Mouse (Mus musculus) forebrain, embryonic 13.5 days (tissue): ENCODE results near the gene Atp7b. TPM values are rescaled to one million over a fixed set of nuclear protein-coding genes. Genes with fewer than 3 reads are reported as not detected.

ENCODE experiments used
- ATAC-seq: fragments of 200-750 bp; cut with Nextera tagmentation; 2 replicates; pipeline ENCODE4 v1.8.0; 2017
- H3K27ac ChIP-seq: fragments of 300-500 bp; sonication (generic); 2 replicates; pipeline ENCODE4 v1.5.1; 2015; ENCODE audit warnings: inconsistent platforms, mild to moderate bottlenecking, moderate library complexity
- H3K27me3 ChIP-seq: fragments of 300-500 bp; sonication (generic); 2 replicates; pipeline ENCODE4 v1.6.1; 2015; ENCODE audit warnings: mild to moderate bottlenecking, inconsistent platforms
- H3K36me3 ChIP-seq: fragments of 300-500 bp; sonication (generic); 2 replicates; pipeline ENCODE4 v1.6.1; 2015; ENCODE audit warnings: mild to moderate bottlenecking, inconsistent platforms; ENCODE audit not compliant: poor library complexity, severe bottlenecking
- H3K4me1 ChIP-seq: fragments of 300-500 bp; sonication (generic); 2 replicates; pipeline ENCODE4 v1.6.1; 2015; ENCODE audit warnings: inconsistent platforms
- H3K4me2 ChIP-seq: fragments of 300-500 bp; sonication (generic); 2 replicates; pipeline ENCODE4 v1.6.1; 2015; ENCODE audit warnings: inconsistent platforms, mild to moderate bottlenecking, moderate library complexity
- H3K4me3 ChIP-seq: fragments of 300-500 bp; sonication (generic); 2 replicates; pipeline ENCODE4 v1.5.1; 2015; ENCODE audit warnings: mild to moderate bottlenecking, inconsistent platforms
- H3K9ac ChIP-seq: fragments of 300-500 bp; sonication (generic); 2 replicates; pipeline ENCODE4 v1.6.1; 2015; ENCODE audit warnings: mild to moderate bottlenecking, inconsistent platforms
- H3K9me3 ChIP-seq: fragments of 300-500 bp; sonication (generic); replicated peaks from 2 replicates; pipeline ENCODE4 v1.6.1; 2016; ENCODE audit warnings: inconsistent platforms
- WGBS: fragments of 180-500 bp; shearing (Covaris S2); methylation state at CpG from one replicate; pipeline ENCODE4 v1.1.7; 2015; 5-methylcytosine and 5-hydroxymethylcytosine counted together
- polyA plus RNA-seq: library from polyadenylated mRNA; unstranded; fragments of >200 nt; fragmentation: Nextera tagmentation; extraction: Ambion mirVana; gene quantifications from 2 replicates; pipeline ENCODE4 v1.2.1, GENCODE M21; 2015

Gene Atp7b
- polyA plus RNA-seq, 1 experiment from 2014 or later: 1.3 TPM

DNA sequence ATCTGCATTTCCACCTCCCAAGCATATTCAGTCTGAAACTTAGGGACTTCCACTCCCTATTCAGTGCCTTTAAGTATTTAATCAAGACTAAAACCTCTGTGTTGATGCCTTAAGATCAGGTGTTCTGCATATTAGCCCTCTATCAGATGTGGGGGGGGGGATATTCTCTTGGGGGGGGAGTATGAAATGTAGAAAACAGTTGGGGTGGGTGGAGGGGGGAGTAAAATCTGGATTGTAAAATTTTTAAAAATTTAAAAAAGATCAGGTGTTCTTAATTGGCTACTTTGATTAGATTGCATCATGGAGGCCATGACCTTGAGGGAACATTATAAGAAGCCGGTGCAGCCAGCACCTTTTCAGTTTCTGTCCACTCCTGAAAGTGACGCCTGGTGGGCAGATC lies 101.7 kb downstream of the Atp7b start, which contains the start of gene Fam90a1a:
Gene Fam90a1a, plus strand, starts transcription at position 301 of the 400 bp plus-strand sequence.
- no peak for ATAC-seq
- 90% methylated on average over 2 of the region's 2 CpGs for WGBS
- no peaks in the 10 kb centered on the region for H3K9me3 ChIP-seq
- H3K27me3 ChIP-seq: no peaks in the 10 kb centered on the region
- H3K27ac ChIP-seq: no peak within 1 kb of the TSS
- no peak within 1 kb of the TSS for H3K4me2 ChIP-seq
- H3K4me3 ChIP-seq: no peak within 1 kb of the TSS
- H3K36me3 ChIP-seq: no peaks in the 10 kb centered on the region
- H3K9ac ChIP-seq: no peak within 1 kb of the TSS
- H3K4me1 ChIP-seq: no peaks in the 10 kb centered on the region

DNA sequence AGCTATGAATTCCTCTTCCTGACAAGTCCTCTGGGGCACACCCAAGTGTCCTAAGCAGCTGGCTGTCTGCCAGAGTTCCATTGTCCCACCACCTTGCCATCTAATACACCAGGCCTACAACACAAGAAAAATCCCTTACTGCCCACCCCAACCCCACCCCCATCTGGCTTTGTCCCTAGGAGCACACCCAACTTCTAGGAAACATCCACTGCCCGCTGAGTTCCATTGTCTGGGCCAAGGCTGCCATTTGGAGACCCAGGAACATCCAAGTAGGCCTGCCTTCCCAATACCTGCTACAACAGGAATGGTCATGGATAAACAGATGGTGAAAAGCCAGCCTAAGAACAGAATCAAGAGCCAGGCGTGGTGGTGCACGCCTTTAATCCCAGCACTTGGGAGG lies 103.8 kb downstream of the Atp7b start:
- no peak for ATAC-seq
- Histone ChIP-seq H3K36me3 (no peaks in the 10 kb centered on the region), H3K9ac (no peak overlapping the region), H3K4me3 (no peak overlapping the region), H3K9me3 (no peaks in the 10 kb centered on the region), H3K27ac (no peak overlapping the region), H3K4me2 (no peak overlapping the region), H3K4me1 (no peaks in the 10 kb centered on the region), H3K27me3 (no peaks in the 10 kb centered on the region)
- 77% methylated on average over 3 of the region's 3 CpGs for WGBS

DNA sequence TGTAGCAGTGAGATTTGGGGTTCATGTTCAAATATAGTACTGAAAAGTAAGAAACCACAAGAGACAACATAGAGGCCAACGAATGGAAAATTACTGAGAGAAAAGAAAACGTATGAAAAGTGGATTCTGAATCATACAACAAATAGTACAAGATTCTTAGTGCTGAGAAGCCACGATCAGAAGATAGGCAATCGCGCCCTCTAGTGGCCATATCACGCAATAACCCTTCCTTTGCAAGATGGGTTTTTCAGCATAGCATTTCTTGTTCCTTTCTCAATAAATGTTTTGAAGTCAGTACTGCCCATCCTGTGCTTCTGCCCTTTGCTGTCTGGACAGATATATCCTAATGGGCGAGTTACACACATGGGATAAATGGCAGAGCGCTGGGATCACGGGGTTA lies 104.8 kb downstream of the Atp7b start:
- H3K9me3 ChIP-seq: no peaks in the 10 kb centered on the region
- no peaks in the 10 kb centered on the region for H3K27me3 ChIP-seq
- 0 out of 2 replicates have a peak, but pooled peaks have one; percentile 38 for ATAC-seq
- H3K9ac ChIP-seq: no peak overlapping the region
- H3K27ac ChIP-seq: no peak overlapping the region
- no peaks in the 10 kb centered on the region for H3K36me3 ChIP-seq
- 10% methylated on average over 9 of the region's 9 CpGs for WGBS
- no peak overlapping the region for H3K4me3 ChIP-seq
- no peaks in the 10 kb centered on the region for H3K4me1 ChIP-seq
- H3K4me2 ChIP-seq: no peak overlapping the region

DNA sequence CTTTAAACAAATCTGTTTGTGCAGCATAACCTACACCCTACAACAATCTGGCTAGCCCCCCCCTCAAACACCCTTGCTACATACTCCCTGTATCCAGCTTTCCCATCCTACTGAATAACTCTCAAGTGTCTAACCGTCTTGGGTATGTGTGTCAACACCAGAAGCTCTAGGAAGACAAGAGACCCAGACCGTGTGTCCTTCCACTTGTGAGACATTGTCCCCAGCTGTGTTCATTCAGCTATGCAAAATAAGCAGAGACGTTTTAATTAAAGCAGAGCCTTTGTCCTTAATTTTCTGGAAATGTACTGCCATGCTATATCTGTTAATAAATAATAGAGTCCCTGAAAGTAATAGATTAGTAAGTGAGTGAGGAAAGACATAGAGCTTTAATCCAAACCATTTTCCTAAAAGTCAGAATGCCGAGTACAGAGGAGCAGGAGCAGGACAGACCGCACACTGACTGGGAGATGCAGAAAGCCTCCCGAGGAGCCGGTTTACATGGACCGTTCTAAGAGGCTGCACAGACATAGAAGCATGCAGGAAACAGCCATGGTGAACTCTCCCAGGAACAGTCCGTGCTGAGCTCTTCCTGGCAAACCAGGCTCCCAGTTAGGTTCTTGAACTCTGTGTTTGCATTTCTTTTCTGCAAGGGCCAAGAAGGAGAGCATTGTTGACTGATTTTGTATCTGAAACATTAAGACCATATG lies 112.6 kb downstream of the Atp7b start:
- no peak overlapping the region for H3K4me3 ChIP-seq
- H3K4me1 ChIP-seq: no peaks in the 10 kb centered on the region
- no peak overlapping the region for H3K9ac ChIP-seq
- H3K4me2 ChIP-seq: no peak overlapping the region
- WGBS: 53% methylated on average over 9 of the region's 9 CpGs
- H3K9me3 ChIP-seq: no peaks in the 10 kb centered on the region
- H3K27me3 ChIP-seq: no peaks in the 10 kb centered on the region
- ATAC-seq: no peak
- no peak overlapping the region for H3K27ac ChIP-seq
- no peaks in the 10 kb centered on the region for H3K36me3 ChIP-seq

DNA sequence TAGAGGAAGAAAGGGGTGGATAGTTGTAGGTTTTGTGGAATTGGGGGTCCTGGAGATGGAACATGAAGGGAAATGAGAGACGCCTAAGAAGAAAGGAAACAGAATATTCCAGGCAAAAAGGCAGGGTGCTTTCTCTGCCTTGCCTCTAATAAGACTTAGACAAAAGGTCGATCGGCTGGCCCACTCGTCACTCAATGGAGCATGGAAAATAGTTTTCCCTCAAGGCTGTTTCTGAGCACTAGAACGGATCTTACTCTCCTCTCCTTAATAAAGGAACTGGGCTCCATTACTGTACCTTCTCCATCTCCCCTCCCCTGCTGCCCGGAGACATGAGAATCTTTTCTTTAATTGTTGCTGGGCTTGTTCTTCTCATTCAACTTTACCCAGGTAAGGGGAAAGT lies 113.6 kb downstream of the Atp7b start, which contains the start of gene Defb13:
Gene Defb13, plus strand, starts transcription at position 301 of the 400 bp plus-strand sequence.
- WGBS: 79% methylated on average over 6 of the region's 6 CpGs
- no peak within 1 kb of the TSS for H3K27ac ChIP-seq
- H3K4me2 ChIP-seq: no peak within 1 kb of the TSS
- no peaks in the 10 kb centered on the region for H3K9me3 ChIP-seq
- no peak within 1 kb of the TSS for H3K4me3 ChIP-seq
- H3K4me1 ChIP-seq: no peaks in the 10 kb centered on the region
- no peak for ATAC-seq
- H3K27me3 ChIP-seq: no peaks in the 10 kb centered on the region
- H3K36me3 ChIP-seq: no peaks in the 10 kb centered on the region
- H3K9ac ChIP-seq: no peak within 1 kb of the TSS

Other genes with a start within 250 kb of the Atp7b start
- gene Defb50, start 236.8 kb downstream of the Atp7b start, polyA plus RNA-seq: not detected in 2 replicates
- not detected in 2 replicates for gene Defb2, start 220.4 kb downstream of the Atp7b start, polyA plus RNA-seq
- gene Defb10, start 201.4 kb downstream of the Atp7b start, polyA plus RNA-seq: not detected in 2 replicates
- not detected in 2 replicates for gene Defb9, start 174.9 kb downstream of the Atp7b start, polyA plus RNA-seq
- gene Defb11, start 153.9 kb downstream of the Atp7b start, polyA plus RNA-seq: 3.2 and 3.4 TPM in 2 replicates
- not detected in 2 replicates for gene Defb15, start 127.6 kb downstream of the Atp7b start, polyA plus RNA-seq
- gene Defb35, start 122.0 kb downstream of the Atp7b start, polyA plus RNA-seq: not detected in 2 replicates
- gene Defb13, start 113.5 kb downstream of the Atp7b start, polyA plus RNA-seq: not detected in 2 replicates
- not detected in 2 replicates for gene Fam90a1a, start 101.6 kb downstream of the Atp7b start, polyA plus RNA-seq
- gene Ccdc70, start 90.5 kb downstream of the Atp7b start, polyA plus RNA-seq: not detected in 2 replicates
- 28.9 and 29.6 TPM in 2 replicates for gene Alg11, start 416 bp upstream of the Atp7b start, polyA plus RNA-seq
- gene Nek5, start 64.7 kb upstream of the Atp7b start, polyA plus RNA-seq: 0.26 and 0.62 TPM in 2 replicates
- gene Nek3, start 106.1 kb upstream of the Atp7b start, polyA plus RNA-seq: 7.0 and 7.2 TPM in 2 replicates
- gene Ckap2, start 125.5 kb upstream of the Atp7b start, polyA plus RNA-seq: 49.3 and 51.4 TPM in 2 replicates
- 43.2 and 44.3 TPM in 2 replicates for gene Vps36, start 132.5 kb upstream of the Atp7b start, polyA plus RNA-seq
- 5.9 and 6.6 TPM in 2 replicates for gene Thsd1, start 167.0 kb upstream of the Atp7b start, polyA plus RNA-seq
- not detected in 2 replicates for gene Tpte, start 223.1 kb upstream of the Atp7b start, polyA plus RNA-seq